Mouse (Mus musculus): ENCODE data around the gene Alpi.

Gene Alpi

DNA sequence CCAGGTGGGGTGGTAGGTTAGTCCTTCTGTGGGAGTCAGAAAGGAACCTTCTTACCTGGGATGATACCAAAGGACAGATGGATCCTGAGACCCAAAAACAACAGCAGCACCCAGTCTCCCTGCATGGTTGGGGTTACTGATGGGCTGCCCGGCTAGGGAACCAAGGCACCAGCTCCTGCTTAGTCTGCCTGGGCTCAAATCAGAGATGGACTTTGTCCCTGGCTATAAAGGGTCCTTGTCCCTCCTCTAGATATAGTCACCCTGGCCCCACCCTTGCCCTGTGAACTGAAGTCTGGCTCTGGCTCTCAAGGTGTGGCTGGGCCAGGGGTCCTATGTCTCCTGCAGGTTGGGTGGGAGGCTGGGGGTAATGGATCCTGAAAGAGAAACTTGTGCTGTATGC lies at the start of gene Alpi:
Alpi (minus strand) TSS at position 196 of the 400 bp plus-strand sequence.
- no peak for DNase-seq

DNA sequence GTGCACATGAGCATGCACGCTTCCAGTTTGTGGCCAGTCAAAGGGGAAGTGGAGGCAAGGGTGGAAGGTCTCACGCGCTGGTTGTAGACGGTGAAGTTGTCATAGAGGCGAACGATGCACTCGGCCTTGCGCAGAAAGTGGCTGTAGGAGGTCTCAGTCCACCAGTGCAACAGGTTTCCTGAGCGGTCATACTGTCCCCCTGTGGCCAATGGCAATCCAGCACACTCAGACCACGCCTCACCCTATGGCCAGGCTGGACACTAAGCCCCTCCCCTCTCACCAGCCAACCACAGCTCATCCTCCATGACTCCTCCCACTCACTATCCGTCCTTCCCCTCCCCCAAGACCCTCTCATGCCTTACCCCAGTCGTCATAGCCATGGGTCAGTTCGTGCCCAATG lies 48.0 kb upstream of the Alpi start:
- DNase-seq: no peak

DNA sequence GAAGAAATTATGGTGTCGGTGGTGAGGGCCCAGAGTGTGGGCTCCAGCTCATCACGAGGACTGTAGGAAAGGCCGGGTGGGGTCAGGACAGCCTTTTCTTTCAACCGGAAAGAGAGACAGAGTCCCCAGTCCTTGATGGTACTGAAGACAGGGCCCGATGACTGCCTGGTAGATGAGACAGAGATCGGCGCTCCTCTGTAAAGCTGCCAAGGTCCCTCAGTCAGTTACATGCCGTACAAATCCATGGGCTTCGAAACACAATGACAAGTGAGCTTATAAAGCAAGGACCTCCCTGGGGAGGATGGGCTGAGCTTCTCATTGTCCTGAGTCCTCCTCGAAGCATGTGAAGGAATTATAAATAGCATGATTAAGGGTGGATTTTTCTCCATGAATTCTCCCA lies 41.7 kb upstream of the Alpi start:
- DNase-seq: no peak

DNA sequence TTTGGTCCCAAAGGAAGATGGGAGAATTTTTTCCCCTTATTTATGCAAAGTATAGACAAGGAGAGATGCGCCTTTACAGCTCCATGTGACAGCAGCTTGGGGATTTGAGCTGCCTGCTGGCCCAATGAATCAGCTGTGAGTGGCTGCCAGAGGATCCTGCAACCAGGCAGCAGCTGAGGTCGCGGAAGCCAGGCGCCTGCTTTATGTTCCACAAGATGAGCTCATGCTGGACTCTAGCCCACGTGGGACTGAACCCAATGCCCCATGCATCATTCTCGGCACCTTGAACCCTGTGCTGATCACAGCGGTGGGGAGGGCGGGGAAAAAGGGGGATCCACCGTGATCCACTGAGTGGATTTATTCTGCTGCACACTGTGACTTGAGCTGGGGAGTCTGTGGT lies 41.0 kb upstream of the Alpi start:
- DNase-seq: no peak

DNA sequence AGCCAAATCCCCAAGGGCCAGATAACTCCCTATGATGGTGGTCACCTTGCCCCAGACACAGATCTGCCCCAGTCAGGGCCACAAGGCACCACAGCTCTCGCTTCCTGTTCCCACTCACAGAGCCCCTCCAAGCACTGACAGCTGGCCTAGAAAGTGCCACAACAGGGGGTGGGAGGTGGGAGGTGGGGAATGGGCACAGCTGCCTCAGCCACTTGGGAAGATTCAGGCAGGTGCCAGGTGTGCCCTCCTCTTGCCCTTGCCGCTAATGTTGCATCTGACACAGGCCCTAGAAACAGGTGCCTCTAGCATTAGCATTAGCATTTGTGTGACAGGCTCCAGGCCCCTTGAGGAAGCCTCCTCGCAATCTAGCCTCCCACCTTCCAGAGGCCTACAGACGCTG lies 40.1 kb upstream of the Alpi start:
- no peak for DNase-seq

DNA sequence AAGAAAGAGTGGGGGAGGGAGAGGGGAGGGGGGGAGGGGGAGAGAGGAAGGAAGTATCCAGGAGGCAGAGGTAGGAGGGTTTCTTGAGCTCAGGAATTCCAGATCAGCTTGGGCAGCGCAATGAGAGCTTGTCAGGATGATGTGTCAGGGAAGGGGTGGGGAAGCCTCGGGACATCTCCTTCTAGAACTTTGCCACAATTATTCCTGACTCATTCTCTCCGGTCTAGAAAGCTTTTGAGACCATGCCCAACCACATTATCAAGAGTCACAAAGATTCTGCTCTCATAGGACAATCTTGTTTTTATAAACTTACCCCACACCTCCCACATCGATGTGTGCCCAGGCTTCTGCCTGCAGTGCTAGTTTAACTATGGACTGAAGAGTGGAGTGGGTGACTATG lies 30.4 kb upstream of the Alpi start:
- no peak for DNase-seq

DNA sequence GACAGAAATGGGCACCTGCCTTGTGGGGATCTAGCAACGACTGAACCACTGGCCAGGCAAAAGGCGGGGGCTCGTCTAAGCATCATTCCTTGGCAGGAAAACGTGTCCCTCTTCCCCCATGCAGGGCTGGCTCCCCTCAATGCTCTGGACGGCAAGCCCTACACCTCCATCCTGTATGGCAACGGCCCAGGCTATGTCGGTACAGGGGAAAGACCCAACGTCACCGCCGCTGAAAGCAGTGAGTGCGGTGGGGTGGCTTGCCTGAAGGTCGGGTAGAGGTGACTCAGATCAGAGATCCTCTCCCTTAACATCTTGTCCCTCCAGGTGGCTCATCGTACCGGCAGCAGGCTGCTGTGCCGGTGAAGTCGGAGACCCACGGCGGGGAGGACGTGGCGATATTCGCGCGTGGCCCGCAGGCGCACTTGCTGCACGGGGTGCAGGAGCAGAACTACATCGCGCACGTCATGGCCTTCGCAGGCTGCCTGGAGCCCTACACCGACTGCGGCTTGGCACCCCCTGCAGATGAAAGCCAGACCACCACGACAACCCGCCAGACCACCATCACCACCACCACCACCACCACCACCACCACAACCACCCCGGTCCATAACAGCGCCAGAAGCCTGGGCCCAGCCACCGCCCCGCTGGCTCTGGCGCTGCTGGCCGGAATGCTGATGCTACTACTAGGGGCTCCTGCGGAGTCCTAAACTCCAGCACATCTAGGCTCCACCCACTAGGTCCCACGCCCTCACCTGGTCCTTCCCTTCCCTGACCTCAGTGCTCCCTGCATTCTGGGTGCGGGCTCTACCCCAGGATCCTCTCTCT lies 26.0 kb upstream of the Alpi start:
- DNase-seq: no peak

DNA sequence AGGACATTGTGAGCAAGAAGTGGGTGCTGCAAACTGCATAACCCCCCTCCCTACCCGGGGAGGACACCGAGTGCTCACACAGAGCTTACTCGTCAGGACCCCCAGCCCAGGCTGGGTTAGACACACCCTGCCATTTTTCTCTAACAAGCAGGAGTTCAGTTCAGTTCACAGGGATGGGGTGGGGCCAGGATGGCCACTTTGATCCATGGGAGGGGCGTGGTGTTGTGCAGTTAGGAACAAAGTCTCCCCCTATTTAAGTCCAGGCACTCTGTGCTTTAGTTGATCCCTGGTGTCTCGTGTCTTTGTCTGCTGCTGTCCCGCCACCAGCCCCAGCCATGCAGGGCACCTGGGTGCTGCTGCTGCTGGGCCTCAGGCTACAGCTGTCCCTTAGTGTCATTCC lies 23.3 kb upstream of the Alpi start, which contains the start of gene Akp3:
Akp3 (plus strand) TSS at position 301 of the 400 bp plus-strand sequence.
- DNase-seq: no peak

DNA sequence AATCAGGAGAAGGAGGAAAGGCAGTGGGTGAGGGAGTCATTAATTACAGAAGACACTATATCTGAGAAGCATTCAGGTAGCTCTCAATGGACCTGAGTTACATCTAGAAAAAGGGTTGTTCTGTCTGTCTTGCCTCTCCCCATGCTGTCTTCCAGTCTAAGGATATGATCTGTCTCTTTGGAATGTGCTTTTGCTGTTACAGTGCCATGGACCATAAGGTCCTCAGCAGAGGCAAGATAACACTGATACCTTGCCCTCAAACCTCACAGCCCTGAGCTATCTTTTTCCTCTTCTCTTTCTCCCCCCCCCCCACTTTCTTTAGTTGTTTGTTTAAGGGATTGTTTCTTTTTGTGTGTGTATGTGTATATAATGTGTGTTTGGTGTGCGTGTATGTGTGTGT lies 13.4 kb upstream of the Alpi start:
- DNase-seq: no peak

DNA sequence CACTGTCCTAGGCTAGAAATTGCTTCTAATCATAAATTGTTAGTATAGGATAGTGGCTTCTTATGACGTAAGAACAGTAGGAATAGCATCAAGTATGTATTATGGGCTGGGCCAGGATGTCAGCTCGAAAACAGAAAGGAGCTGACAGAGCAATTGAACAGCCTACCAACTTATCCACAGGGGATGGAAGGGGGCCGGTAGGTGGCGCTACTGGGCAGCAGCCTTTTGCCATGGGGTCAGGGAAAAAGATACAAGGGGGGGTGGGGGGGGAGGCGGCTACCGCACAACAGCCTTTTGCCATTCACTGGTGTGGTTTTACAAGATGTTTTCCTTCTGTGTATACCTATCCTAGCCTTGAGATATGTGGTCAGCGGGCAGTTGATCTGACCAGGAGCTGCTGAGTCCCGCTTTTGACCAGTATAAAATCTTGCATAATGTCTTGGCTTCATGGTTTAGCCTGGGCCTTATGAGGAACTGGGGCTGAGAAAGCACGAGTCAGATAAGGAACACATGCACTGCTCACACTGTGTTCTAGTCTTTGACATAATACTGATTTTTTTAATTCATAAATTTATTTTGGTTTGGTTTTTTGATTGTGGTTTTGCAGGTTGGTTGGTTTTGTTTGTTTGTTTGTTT lies 10.4 kb upstream of the Alpi start:
- DNase-seq: no peak

DNA sequence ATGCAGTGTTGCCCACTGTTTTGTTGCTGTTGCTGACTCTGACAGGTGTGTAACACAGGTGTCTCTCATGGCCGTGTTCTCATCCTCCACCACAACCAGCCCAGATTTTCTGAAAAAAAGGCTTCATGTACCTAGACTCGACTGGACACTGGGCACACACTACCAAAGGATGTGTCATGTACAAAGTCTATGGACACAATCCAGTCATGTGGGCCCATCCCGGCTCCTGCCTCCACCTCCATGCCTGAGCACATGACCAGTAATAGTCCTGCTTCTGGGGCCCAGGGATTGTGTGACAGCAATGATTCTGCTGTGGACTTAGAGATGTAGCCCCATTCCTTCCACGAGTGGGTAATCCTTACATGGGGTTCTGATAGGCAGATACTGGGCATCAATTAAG lies 7.2 kb upstream of the Alpi start:
- no peak for DNase-seq

DNA sequence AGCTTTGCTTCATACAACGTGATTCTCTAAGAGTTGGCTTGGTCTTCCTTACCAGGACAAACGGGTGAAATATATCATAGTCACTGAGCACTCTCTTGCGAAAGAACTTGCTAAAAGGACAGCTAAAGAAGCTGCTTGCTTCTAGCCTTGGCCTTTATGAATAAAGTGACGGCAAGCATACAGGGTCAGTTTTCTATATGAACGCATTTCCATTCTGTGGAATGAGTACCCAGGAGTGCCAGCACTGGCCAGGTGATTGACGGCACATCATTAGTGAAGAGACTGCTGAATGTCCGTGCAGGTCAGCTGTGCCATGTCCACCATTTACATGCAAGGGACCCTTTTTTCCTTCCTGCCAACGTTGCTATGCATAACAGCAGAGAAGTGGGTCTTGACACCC lies 5.1 kb upstream of the Alpi start:
- no peak for DNase-seq

DNA sequence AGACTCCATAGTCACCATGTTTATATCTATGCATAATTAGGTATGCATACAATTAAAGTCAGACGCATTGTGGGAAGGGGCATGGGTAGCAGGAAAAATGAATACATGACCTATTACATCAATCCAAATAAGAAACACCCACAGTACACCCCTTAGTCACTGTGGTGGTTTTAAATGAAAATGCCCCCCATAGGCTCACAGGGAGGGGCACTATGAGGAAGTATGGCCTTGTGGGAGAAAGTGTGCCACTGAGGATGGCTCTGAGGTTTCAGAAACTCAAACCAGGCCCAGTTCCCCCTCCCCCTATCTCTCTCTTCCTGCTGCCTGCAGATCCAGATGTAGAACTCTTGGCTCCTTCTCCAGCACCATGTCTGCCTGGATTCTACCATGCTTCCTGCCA lies 2.5 kb upstream of the Alpi start:
- no peak for DNase-seq

DNA sequence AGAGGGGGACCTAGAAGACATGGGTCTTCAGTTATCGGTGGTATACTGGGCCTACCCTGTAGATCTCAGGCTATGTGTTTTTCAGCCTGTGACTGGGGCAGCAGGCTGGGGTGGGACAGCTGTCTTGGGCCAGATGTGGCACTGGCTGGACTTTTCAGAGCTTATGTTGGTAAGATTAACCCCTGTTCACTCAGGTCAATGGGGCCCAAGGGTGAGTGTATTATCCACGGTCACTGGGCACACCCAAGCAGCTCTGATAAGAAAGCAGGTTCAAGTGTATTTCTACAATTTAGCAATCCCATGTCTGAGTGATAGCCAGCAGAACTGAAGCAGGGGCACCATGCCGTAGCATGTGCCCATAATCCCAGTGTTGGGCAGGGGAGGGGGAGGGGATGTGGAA lies 708 bp upstream of the Alpi start:
- no peak for DNase-seq

DNA sequence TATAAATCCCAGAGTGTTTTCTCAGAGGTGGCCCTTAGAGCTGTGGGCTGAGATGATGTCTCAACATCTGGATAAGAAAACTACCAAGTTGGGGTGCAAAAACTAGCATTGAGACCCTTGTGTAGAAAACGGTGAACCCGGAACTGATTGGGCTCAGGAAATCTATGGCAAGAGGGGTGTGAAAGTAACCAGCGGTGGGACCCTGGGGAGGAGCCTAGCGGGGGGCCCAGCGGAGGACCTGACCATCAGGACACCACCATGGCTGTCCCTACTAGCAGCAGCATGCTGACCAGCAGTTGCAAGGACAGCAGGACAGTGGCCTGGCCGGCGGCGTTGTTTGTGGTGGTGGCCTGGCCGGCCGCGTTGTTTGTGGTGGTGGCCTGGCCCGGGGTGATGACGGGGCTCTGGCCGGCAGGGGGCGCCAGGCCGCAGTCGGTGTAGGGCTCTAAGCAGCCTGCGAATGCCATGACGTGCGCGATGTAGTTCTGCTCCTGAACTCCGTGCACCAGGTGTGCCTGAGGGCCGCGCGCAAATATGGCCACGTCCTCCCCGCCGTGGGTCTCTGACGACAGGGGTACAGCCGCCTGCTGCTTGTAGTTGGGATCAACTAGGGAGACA lies 2.9 kb downstream of the Alpi start:
- no peak for DNase-seq

DNA sequence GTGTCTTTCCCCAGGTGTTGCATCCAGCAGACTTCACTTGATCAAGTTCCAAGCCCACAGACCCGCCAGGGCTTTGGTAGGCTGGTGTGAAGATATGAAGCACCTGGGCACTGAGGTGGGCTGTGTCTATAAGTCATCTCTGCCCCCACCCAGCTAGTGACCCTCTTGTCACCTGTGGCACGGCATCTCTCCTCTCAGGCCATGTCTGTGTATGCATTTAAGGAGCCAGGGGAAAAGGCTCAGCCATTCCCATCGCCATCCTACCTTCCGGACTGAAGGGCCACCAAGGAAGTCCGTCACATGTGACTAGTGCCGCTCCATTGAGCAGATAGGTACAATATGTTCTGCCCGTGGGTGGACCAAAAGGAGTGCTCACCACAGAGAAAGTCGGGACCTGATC lies 5.8 kb downstream of the Alpi start:
- no peak for DNase-seq

DNA sequence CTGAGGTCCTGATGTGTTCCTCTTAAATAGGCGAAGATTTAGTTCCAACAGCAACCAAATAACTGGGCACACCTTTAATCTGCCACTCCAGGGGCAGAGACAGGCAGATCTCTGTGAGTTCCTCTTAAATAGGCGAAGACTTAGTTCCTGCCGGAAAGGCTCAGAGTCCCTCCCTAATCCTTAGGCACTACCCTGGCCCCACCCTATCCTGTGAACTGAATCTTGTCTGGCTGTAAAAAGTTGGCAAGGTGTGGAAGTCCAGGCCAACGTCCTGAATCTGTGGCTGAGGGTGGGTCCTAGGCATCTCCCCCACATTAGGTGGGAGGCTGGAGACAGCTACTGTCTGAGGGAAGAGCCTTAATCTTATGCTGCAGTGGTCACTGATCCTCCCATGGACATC lies 11.6 kb downstream of the Alpi start, which contains the start of gene Alppl2:
Alppl2 (minus strand) TSS at position 101 of the 400 bp plus-strand sequence.
- no peak for DNase-seq

DNA sequence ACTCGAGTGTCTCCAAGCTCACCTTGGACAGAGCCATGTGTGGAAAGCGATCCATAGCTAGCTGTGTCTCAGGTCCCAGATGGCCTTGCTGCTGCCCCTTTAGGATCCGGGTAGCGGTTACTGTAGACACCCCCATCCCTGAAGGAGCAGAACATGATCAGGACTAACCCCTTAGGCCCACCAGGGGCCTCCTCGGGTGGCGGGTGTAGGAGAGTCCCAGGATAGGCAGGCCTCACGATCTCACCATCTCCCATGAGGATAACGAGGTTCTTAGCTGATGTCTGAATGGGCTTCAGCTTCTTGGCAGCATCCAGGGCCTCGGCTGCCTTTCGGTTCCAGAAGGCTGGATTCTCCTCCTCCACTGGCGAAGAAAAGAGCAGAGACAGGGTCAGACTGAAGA lies 12.2 kb downstream of the Alpi start:
- DNase-seq: no peak

DNA sequence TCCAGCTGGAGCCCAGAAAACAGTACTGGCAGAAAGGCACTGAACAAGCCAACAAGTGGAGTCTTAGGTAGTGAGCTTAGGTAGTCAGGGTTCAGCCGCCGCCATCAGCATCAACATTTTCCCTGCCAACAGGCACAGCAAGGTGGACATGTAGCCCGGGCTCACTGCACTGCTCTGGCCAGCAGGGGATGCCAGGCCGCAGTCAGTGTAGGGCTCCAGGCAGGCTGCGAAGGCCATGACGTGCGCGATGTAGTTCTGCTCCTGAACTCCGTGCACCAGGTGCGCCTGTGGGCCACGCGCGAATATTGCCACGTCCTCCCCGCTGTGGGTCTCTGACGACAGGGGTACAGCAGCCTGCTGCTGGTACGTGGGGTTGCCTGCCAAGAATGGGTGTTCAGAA lies 14.4 kb downstream of the Alpi start:
- no peak for DNase-seq

DNA sequence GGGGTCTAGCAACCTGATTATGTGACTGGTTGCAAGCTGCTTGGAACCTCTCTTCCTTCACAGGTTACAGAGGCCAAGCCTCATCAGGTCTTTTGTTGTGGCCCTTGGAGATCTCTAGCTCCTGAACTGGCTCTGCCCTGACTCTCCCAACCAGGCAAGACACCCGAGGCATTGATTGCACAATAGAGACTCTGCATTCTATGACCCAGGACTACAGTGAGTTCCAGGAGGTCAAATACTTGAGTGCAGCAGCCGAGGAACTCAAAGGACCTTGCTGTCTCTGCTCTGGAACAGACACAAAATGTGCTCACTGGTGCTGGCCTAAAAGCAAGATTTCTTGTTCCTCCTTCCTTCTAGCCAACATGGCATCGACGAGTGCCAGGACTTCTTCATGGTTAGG lies 15.2 kb downstream of the Alpi start:
- no peak for DNase-seq

DNA sequence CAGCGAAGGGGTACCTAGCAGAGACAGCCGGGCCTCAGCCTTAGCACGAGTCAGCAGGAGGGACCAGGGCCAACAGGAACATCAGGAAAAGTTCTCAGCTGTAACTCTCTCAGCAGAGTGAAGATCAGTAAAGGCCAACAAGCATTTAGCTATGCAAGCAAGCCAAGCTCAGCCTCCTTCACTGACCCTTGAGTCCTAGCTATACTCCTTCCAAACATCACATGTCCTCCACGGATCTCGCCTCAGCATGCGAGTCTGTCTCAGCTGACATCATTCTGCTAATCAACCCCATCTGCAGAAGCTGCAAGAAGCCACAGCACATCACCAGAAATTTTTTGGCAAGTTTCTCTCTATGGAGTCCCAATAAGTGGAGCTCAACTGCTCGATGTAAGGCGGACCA lies 27.6 kb downstream of the Alpi start:
- no peak for DNase-seq

DNA sequence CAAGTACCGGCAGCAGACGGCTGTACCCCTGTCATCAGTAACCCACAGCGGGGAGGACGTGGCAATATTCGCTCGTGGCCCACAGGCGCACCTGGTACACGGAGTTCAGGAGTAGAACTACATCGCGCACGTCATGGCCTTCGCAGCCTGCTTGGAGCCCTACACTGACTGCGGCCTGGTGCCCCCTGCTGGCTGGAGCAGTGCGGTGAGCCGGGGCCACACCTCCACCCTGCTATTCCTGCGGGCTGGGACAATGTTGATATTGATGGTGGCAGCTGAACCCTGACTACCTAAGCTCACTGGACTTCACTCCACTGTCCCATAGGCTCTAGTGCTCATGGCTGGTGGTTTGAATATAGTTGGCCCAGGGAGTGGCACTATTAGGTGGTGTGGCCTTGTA lies 30.7 kb downstream of the Alpi start:
- no peak for DNase-seq

DNA sequence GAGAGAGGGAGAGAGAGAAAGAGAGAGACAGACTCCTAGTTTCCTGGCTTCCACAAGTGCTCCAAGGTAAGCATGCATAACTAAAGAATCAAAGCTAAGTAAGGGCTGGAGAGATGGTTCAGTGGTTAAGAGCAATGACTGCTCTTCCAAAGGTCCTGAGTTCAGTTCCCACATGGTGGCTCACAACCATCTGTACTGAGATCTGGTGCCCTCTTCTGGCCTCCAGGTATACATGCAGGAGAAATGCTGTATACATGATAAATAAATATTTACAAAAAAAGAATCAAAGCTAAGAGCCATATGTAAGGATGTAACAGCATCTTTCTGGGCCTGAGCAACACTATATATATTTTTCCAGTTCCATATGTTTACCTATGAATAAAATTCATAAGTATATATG lies 40.5 kb downstream of the Alpi start:
- no peak for DNase-seq

DNA sequence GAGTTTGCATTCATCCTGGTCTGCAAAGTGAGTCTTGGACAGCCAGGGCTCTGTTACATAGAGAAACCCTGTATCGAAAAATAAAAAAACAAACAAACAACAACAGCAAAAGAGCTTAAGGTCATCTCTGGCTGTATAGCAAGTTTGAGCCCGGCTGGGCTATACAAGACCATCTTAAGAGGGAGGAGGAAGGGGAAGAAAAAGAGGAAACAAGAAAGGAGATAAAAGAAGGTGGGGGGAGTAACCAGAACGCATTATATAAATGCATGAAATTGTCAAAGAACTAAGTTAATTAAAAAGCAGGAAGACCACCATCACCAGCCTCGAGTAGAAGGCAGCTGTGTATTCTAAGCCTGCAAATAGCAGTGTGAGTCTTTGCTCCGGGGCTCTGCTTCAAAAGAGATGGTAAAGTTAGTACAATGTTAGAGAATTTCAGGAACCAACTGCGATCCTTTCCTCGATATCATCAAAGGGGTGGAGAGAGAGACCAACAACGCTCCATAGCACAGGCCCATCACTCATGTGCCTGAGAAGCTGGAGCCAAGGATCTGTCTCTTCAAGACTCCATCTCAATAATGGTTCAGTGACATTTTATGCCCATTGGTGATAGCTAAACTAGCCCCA lies 42.3 kb downstream of the Alpi start:
- no peak for DNase-seq

Data from thymus, adult 18-20 months (tissue).